In the genomic region with DNA sequence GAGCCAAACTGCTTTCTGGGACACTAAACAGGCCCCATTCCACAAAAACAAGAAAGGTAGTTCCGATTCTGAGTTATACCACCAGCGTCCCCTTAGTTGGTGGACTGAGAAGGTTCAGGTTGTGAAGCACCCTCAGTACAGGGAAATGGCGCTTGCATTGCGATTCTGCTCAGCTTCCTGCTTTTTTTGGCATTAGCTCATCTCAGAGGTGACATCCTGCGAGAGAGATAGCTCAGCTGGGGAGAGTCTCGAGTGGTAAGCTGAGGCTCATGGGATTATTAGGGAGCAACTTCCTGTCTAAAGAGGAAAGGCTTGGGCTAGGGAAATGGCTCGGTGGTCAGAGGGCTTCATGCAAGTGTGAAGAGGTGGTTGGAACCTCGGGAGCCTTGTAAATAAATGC, we compare ENCODE assay signal across 17 mouse cellular contexts. TPM values are rescaled to one million over a fixed set of nuclear protein-coding genes. Genes with fewer than 3 reads are reported as not detected.
DNase-seq lines count a peak whose midpoint lies in the region; ATAC-seq and TF ChIP-seq lines count a peak whose summit lies in the region.
"Had no signal": no experiment of that assay in that cellular context is flagged by ENCODE, and none has a peak within 500 bp of the region (broad histone marks: within the 10 kb centered on the region; RNA-seq: fewer than 3 reads in every experiment).

No protein-coding gene starts in this region.

- no peak for TF ChIP-seq CTCF in forebrain, postnatal 0 days (IDR thresholded peaks at IDR 0.05; ENCODE audit: low read depth)
- TF ChIP-seq CTCF in lung, embryonic 14.5 days (IDR thresholded peaks at IDR 0.05; ENCODE audit: low read depth), result no peak

- H3K36me3 ChIP-seq in forebrain, embryonic 14.5 days (ENCODE audit: control insufficient read depth, insufficient read depth, low read length), result peaks cover 4% of the 10 kb centered on the region; the same call in 1 of the 2 replicates
- H3K36me3 ChIP-seq in forebrain, postnatal 0 days (ENCODE audit: insufficient read depth), result peaks cover 4% of the 10 kb centered on the region; the same call in 1 of the 2 replicates
- H3K36me3 ChIP-seq in lung, embryonic 14.5 days (ENCODE audit: insufficient read depth), result no peaks in the 10 kb centered on the region
- H3K36me3 ChIP-seq in neural tube, embryonic 13.5 days, result peaks cover 9% of the 10 kb centered on the region
- H3K36me3 ChIP-seq: G1E had no signal

- H3K27ac ChIP-seq in forebrain, embryonic 14.5 days (ENCODE audit: low read depth, low read length), result peak overlapping the region; percentile 46; the same call in 1 of the 2 replicates
- no peak overlapping the region for H3K27ac ChIP-seq in forebrain, postnatal 0 days (ENCODE audit: low read depth, low read length)
- 0 out of 2 replicates have a peak overlapping the region, but pooled peaks have one; percentile 24 for H3K27ac ChIP-seq in lung, embryonic 14.5 days (ENCODE audit: low read depth)
- H3K27ac ChIP-seq in neural tube, embryonic 13.5 days (replicated peaks), result 0 out of 2 replicates have a peak overlapping the region, but pooled peaks have one; percentile 38
- H3K27ac ChIP-seq: limb, embryonic 13.5 days had no signal

- ATAC-seq in forebrain, embryonic 14.5 days, result no peak
- no peak for ATAC-seq in forebrain, postnatal 0 days
- ATAC-seq in lung, embryonic 14.5 days (ENCODE audit: insufficient read depth), result no peak
- ATAC-seq in neural tube, embryonic 13.5 days (ENCODE audit: low read depth), result no peak

- H3K9me3 ChIP-seq in forebrain, embryonic 14.5 days (replicated peaks; ENCODE audit: control insufficient read depth, low read length), result no peaks in the 10 kb centered on the region
- H3K9me3 ChIP-seq in forebrain, postnatal 0 days (ENCODE audit: low read length), result no peaks in the 10 kb centered on the region
- no peaks in the 10 kb centered on the region for H3K9me3 ChIP-seq in lung, embryonic 14.5 days (ENCODE audit: low read depth, low read length)
- H3K9me3 ChIP-seq in neural tube, embryonic 13.5 days, result no peaks in the 10 kb centered on the region
- H3K9me3 ChIP-seq: limb, embryonic 13.5 days had no signal

- H3K9ac ChIP-seq in forebrain, embryonic 14.5 days (ENCODE audit: low read length), result no peak overlapping the region
- no peak overlapping the region for H3K9ac ChIP-seq in forebrain, postnatal 0 days
- H3K9ac ChIP-seq in lung, embryonic 14.5 days, result no peak overlapping the region
- no peak overlapping the region for H3K9ac ChIP-seq in neural tube, embryonic 13.5 days
- H3K9ac ChIP-seq: limb, embryonic 13.5 days had no signal

- WGBS in forebrain, embryonic 14.5 days, result 77% methylated on average over 8 of the region's 8 CpGs
- WGBS in forebrain, postnatal 0 days, result 71% methylated on average over 8 of the region's 8 CpGs
- WGBS in lung, embryonic 14.5 days, result 47% methylated on average over 8 of the region's 8 CpGs
- WGBS in neural tube, embryonic 13.5 days, result 80% methylated on average over 8 of the region's 8 CpGs

- no peak overlapping the region for H3K4me3 ChIP-seq in forebrain, embryonic 14.5 days (ENCODE audit: low read depth, low read length)
- no peak overlapping the region for H3K4me3 ChIP-seq in forebrain, postnatal 0 days (ENCODE audit: low read depth, low read length)
- no peak overlapping the region for H3K4me3 ChIP-seq in lung, embryonic 14.5 days (ENCODE audit: low read depth, low read length)
- H3K4me3 ChIP-seq in neural tube, embryonic 13.5 days, result no peak overlapping the region
- H3K4me3 ChIP-seq: limb, embryonic 13.5 days; myocyte had no signal

- H3K4me2 ChIP-seq in forebrain, embryonic 14.5 days (ENCODE audit: low read length), result no peak overlapping the region
- no peak overlapping the region for H3K4me2 ChIP-seq in forebrain, postnatal 0 days (ENCODE audit: low read depth)
- H3K4me2 ChIP-seq in lung, embryonic 14.5 days, result no peak overlapping the region
- no peak overlapping the region for H3K4me2 ChIP-seq in neural tube, embryonic 13.5 days
- H3K4me2 ChIP-seq: limb, embryonic 13.5 days had no signal

- peaks cover 24% of the 10 kb centered on the region for H3K4me1 ChIP-seq in forebrain, embryonic 14.5 days (ENCODE audit: control insufficient read depth, insufficient read depth, low read length)
- peaks cover 17% of the 10 kb centered on the region for H3K4me1 ChIP-seq in forebrain, postnatal 0 days (ENCODE audit: insufficient read depth)
- H3K4me1 ChIP-seq in lung, embryonic 14.5 days (ENCODE audit: insufficient read depth), result peaks cover 17% of the 10 kb centered on the region
- peaks cover 44% of the 10 kb centered on the region for H3K4me1 ChIP-seq in neural tube, embryonic 13.5 days (replicated peaks)

- no peak for DNase-seq in forebrain, embryonic 14.5 days (ENCODE audit: low spot score)
- DNase-seq in forebrain, postnatal 0 days, result no peak
- DNase-seq in lung, embryonic 14.5 days, result peak; percentile 76
- no peak for DNase-seq in lung, postnatal 25 days (ENCODE audit: low spot score)
- peak; percentile 60 for DNase-seq in lung, postnatal 10 days
- DNase-seq in cerebellum, postnatal 4 days (ENCODE audit: low spot score in 2 of 2), result no peak
- DNase-seq in frontal cortex, postnatal 36 days (ENCODE audit: low spot score in 2 of 2), result no peak
- DNase-seq: gastrocnemius, postnatal 36 days; retina, postnatal 1 day; thymus, adult 18-20 months had no signal

- no peaks in the 10 kb centered on the region for H3K27me3 ChIP-seq in forebrain, embryonic 14.5 days (replicated peaks; ENCODE audit: control insufficient read depth, insufficient read depth, low read length)
- no peaks in the 10 kb centered on the region for H3K27me3 ChIP-seq in forebrain, postnatal 0 days (ENCODE audit: insufficient read depth, low read length)
- H3K27me3 ChIP-seq in lung, embryonic 14.5 days (ENCODE audit: insufficient read depth, low read length), result no peaks in the 10 kb centered on the region; the same call in 1 of the 2 replicates
- H3K27me3 ChIP-seq in neural tube, embryonic 13.5 days, result no peaks in the 10 kb centered on the region

RNA-seq across cellular contexts. Expression of gene Abcg1, which starts 32.4 kb away (rescaled TPM):
- polyA plus RNA-seq in forebrain, embryonic 14.5 days (2014; fragmentation: Nextera tagmentation; extraction: Ambion mirVana), result 16.8 and 19.7 TPM in 2 replicates
- 16.8 and 24.2 TPM in 2 replicates for total RNA-seq in forebrain, postnatal 0 days (2014; rRNA removed)
- polyA plus RNA-seq in forebrain, postnatal 0 days (2015; fragmentation: Nextera tagmentation; extraction: Ambion mirVana), result 11.1 and 16.1 TPM in 2 replicates
- polyA plus RNA-seq in lung, embryonic 14.5 days (2014; fragmentation: Nextera tagmentation; extraction: Ambion mirVana), result 8.4 and 9.6 TPM in 2 replicates
- polyA plus RNA-seq in neural tube, embryonic 13.5 days (2015; fragmentation: Nextera tagmentation; extraction: Ambion mirVana), result 16.5 and 16.7 TPM in 2 replicates
- polyA plus RNA-seq: G1E had no signal

RNA-seq across cellular contexts. Expression of gene Tff3, which starts 39.6 kb away (rescaled TPM):
- polyA plus RNA-seq in forebrain, embryonic 14.5 days (2014; fragmentation: Nextera tagmentation; extraction: Ambion mirVana), result 0.51 and 1.6 TPM in 2 replicates
- not detected in 2 replicates for total RNA-seq in forebrain, postnatal 0 days (2014; rRNA removed)
- 0.35 TPM in 1 of 2 replicates, not detected in the other for polyA plus RNA-seq in forebrain, postnatal 0 days (2015; fragmentation: Nextera tagmentation; extraction: Ambion mirVana)
- not detected in 2 replicates for polyA plus RNA-seq in lung, embryonic 14.5 days (2014; fragmentation: Nextera tagmentation; extraction: Ambion mirVana)
- polyA plus RNA-seq in neural tube, embryonic 13.5 days (2015; fragmentation: Nextera tagmentation; extraction: Ambion mirVana), result 2.8 and 3.0 TPM in 2 replicates
- total RNA-seq: adrenal gland, adult 18-20 months; G1E; gastrocnemius, postnatal 36 days; layer of hippocampus, adult 18-20 months had no signal
- polyA plus RNA-seq: cortical plate, adult 2 months; G1E; limb, embryonic 13.5 days; myocyte had no signal

RNA-seq across cellular contexts. Expression of gene Tff2, which starts 54.2 kb away (rescaled TPM):
- not detected in 2 replicates for polyA plus RNA-seq in forebrain, embryonic 14.5 days (2014; fragmentation: Nextera tagmentation; extraction: Ambion mirVana)
- total RNA-seq in forebrain, postnatal 0 days (2014; rRNA removed), result not detected in 2 replicates
- not detected in 2 replicates for polyA plus RNA-seq in forebrain, postnatal 0 days (2015; fragmentation: Nextera tagmentation; extraction: Ambion mirVana)
- polyA plus RNA-seq in lung, embryonic 14.5 days (2014; fragmentation: Nextera tagmentation; extraction: Ambion mirVana), result not detected in 2 replicates
- polyA plus RNA-seq in neural tube, embryonic 13.5 days (2015; fragmentation: Nextera tagmentation; extraction: Ambion mirVana), result not detected in 2 replicates
- total RNA-seq: adrenal gland, adult 18-20 months; G1E; gastrocnemius, postnatal 36 days; layer of hippocampus, adult 18-20 months had no signal
- polyA plus RNA-seq: cortical plate, adult 2 months; G1E; limb, embryonic 13.5 days; myocyte had no signal

Comparison
In these comparisons a context has a peak if more than half of its experiments do, and no peak if none do; other contexts are left out.
1. DNase-seq: peak in lung, embryonic 14.5 days (single experiment) and lung, postnatal 10 days (single experiment); none in forebrain, embryonic 14.5 days (single experiment), forebrain, postnatal 0 days (single experiment), lung, postnatal 25 days (single experiment), cerebellum, postnatal 4 days (0 of 2) and frontal cortex, postnatal 36 days (0 of 2).